Mouse (Mus musculus): ENCODE data around the gene Enpep.

DNA sequence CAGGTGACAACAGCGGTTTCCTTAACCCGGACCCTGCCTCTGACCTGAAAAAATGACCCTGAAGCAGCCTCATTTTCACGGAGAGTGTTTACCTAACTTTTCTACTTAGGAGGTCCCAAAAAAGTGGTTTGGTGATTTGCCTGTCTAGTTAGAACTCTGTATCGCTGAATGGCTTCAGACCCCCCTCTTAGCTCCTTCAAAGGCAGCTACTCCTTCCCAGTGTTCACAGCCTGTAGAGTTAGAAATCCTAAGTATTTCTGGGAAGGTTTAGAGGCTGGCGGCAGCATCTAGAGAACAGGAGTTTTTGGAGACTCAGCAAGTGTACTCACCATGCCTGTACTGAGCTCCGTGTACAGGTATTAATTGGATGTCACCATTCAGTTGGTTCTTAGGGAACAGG, 105.8 kb downstream of the Enpep start:
- TF ChIP-seq POLR2A (IDR thresholded peaks at IDR 0.05; ENCODE audit: control insufficient read depth, low read depth, low read length): no peak
- TF ChIP-seq CTCF (IDR thresholded peaks at IDR 0.05; ENCODE audit: control insufficient read depth, insufficient read depth, insufficient replicate concordance, low read depth, low read length): no peak
